Mouse (Mus musculus) cerebellum, adult 9-11 months (tissue): ENCODE measurements around the gene Ap4s1.

Experiments
- DNase-seq: peaks from one replicate; pipeline ENCODE4 v3.0.0; 2022

Gene Ap4s1

GRCm38 (mm10) chr12:51705778-51706177 lies 14.9 kb downstream of the Ap4s1 start:
- no peak for DNase-seq

GRCm38 (mm10) chr12:51706673-51707235 lies 15.9 kb downstream of the Ap4s1 start:
- DNase-seq = no peak

GRCm38 (mm10) chr12:51708941-51709686 lies 18.3 kb downstream of the Ap4s1 start:
- DNase-seq = no peak

GRCm38 (mm10) chr12:51709741-51710140 lies 18.9 kb downstream of the Ap4s1 start:
- DNase-seq = no peak

GRCm38 (mm10) chr12:51710154-51710553 lies 19.3 kb downstream of the Ap4s1 start:
- no peak for DNase-seq

GRCm38 (mm10) chr12:51712685-51713084 lies 21.9 kb downstream of the Ap4s1 start:
- peak; percentile 38 for DNase-seq

- DNase-seq = no peak
These were observed 27.8 kb downstream of the Ap4s1 start for GRCm38 (mm10) chr12:51718617-51719016.

GRCm38 (mm10) chr12:51721836-51722235 lies 31.0 kb downstream of the Ap4s1 start:
- no peak for DNase-seq

- DNase-seq = no peak
These were observed 38.2 kb downstream of the Ap4s1 start for GRCm38 (mm10) chr12:51729058-51729457.

- no peak for DNase-seq
These were observed 39.0 kb downstream of the Ap4s1 start for GRCm38 (mm10) chr12:51729827-51730226.

- DNase-seq = no peak
These were observed 43.9 kb downstream of the Ap4s1 start for GRCm38 (mm10) chr12:51734605-51735211.

GRCm38 (mm10) chr12:51735840-51736271 lies 45.0 kb downstream of the Ap4s1 start:
- DNase-seq = no peak

- DNase-seq = no peak
These were observed 45.5 kb downstream of the Ap4s1 start for GRCm38 (mm10) chr12:51736381-51736780.

- DNase-seq = no peak
These were observed 46.0 kb downstream of the Ap4s1 start for GRCm38 (mm10) chr12:51736807-51737206.

GRCm38 (mm10) chr12:51741690-51742089 lies 50.9 kb downstream of the Ap4s1 start:
- no peak for DNase-seq

GRCm38 (mm10) chr12:51744957-51745356 lies 54.1 kb downstream of the Ap4s1 start:
- DNase-seq = no peak

GRCm38 (mm10) chr12:51747348-51747747 lies 56.5 kb downstream of the Ap4s1 start:
- no peak for DNase-seq

GRCm38 (mm10) chr12:51755938-51756598 lies 65.2 kb downstream of the Ap4s1 start:
- DNase-seq = no peak

GRCm38 (mm10) chr12:51756599-51756961 lies 65.7 kb downstream of the Ap4s1 start:
- DNase-seq = no peak

- no peak for DNase-seq
These were observed 68.5 kb downstream of the Ap4s1 start for GRCm38 (mm10) chr12:51759374-51759773.

GRCm38 (mm10) chr12:51767454-51767853 lies 76.6 kb downstream of the Ap4s1 start:
- no peak for DNase-seq

GRCm38 (mm10) chr12:51768702-51769101 lies 77.9 kb downstream of the Ap4s1 start:
- no peak for DNase-seq

GRCm38 (mm10) chr12:51784842-51785241 lies 94.0 kb downstream of the Ap4s1 start:
- DNase-seq = no peak
